Mouse (Mus musculus) mouse embryonic stem cell (cell line): ENCODE data around the gene Cbx7.

Source experiments
- in situ Hi-C, 2 experiments: fragments of 300-500 bp; cut with MboI; formaldehyde crosslinking; loops; 1 replicate in 1 of 2; 3 replicates in 1 of 2; pipeline ENCODE4 v1.14.3; 2019 to 2020; ENCODE audit warnings: low sequenced_read_pairs in 2 of 2, low pct_unique_long_range_greater_than_20kb in 1 of 2, mixed read lengths in 1 of 2; ENCODE audit not compliant: unreplicated experiment in 1 of 2

The Cbx7 gene

GRCm38 (mm10) chr15:79934776-79935175, 36.1 kb downstream of the Cbx7 start:
- in situ Hi-C loops: no loop called here

GRCm38 (mm10) chr15:79933670-79934514, 37.0 kb downstream of the Cbx7 start:
- in situ Hi-C loops: no loop called here

- in situ Hi-C loops: no loop called here
Measured at GRCm38 (mm10) chr15:79933052-79933669, 37.8 kb downstream of the Cbx7 start.

- in situ Hi-C loops: no loop called here
Measured at GRCm38 (mm10) chr15:79932323-79932987, 38.5 kb downstream of the Cbx7 start.

- in situ Hi-C loops: no loop called here
Measured at GRCm38 (mm10) chr15:79931496-79932141, 39.3 kb downstream of the Cbx7 start.

GRCm38 (mm10) chr15:79929734-79930133, 41.2 kb downstream of the Cbx7 start:
- in situ Hi-C loops: loop anchor here in 1 of 2 experiments (5.0 kb wide), 1 partner anchor 97 kb away; the partner anchor contains the start of genes Cbx6 and Npcd

- in situ Hi-C loops: loop anchor here in 1 of 2 experiments (5.0 kb wide), 1 partner anchor 96 kb away; the partner anchor contains the start of genes Cbx6 and Npcd
Measured at GRCm38 (mm10) chr15:79928736-79929135, 42.2 kb downstream of the Cbx7 start.

- in situ Hi-C loops: loop anchor here in 1 of 2 experiments (5.0 kb wide), 1 partner anchor 96 kb away; the partner anchor contains the start of genes Cbx6 and Npcd
Measured at GRCm38 (mm10) chr15:79928316-79928715, 42.6 kb downstream of the Cbx7 start.

GRCm38 (mm10) chr15:79927637-79928122, 43.2 kb downstream of the Cbx7 start:
- in situ Hi-C loops: loop anchor here in 1 of 2 experiments (5.0 kb wide), 1 partner anchor 95 kb away; the partner anchor contains the start of genes Cbx6 and Npcd

GRCm38 (mm10) chr15:79926856-79927416, 44.0 kb downstream of the Cbx7 start:
- in situ Hi-C loops: loop anchor here in 1 of 2 experiments (5.0 kb wide), 1 partner anchor 95 kb away; the partner anchor contains the start of genes Cbx6 and Npcd

- in situ Hi-C loops: no loop called here
Measured at GRCm38 (mm10) chr15:79919787-79920186, 51.1 kb downstream of the Cbx7 start.

- in situ Hi-C loops: no loop called here
Measured at GRCm38 (mm10) chr15:79918485-79918884, 52.4 kb downstream of the Cbx7 start.

GRCm38 (mm10) chr15:79917111-79917720, 53.7 kb downstream of the Cbx7 start:
- in situ Hi-C loops: no loop called here

- in situ Hi-C loops: no loop called here
Measured at GRCm38 (mm10) chr15:79916150-79916549, 54.8 kb downstream of the Cbx7 start.

GRCm38 (mm10) chr15:79914357-79914756, 56.6 kb downstream of the Cbx7 start:
- in situ Hi-C loops: loop anchor here in 1 of 2 experiments (5.0 kb wide), 1 partner anchor 82 kb away; the partner anchor contains the start of genes Cbx6 and Npcd

- in situ Hi-C loops: loop anchor here in 1 of 2 experiments (5.0 kb wide), 1 partner anchor 82 kb away; the partner anchor contains the start of genes Cbx6 and Npcd
Measured at GRCm38 (mm10) chr15:79913761-79914346, 57.1 kb downstream of the Cbx7 start.

GRCm38 (mm10) chr15:79911339-79911738, 59.6 kb downstream of the Cbx7 start:
- in situ Hi-C loops: loop anchor here in 1 of 2 experiments (5.0 kb wide), 1 partner anchor 79 kb away; the partner anchor contains the start of genes Cbx6 and Npcd
